8 mouse cellular contexts compared by ENCODE assay signal in genomic region chr12:56301487-56302293, GRCm38 (mm10). TPM values are rescaled to one million over a fixed set of nuclear protein-coding genes. Genes with fewer than 3 reads are reported as not detected.
DNase-seq lines count a peak whose midpoint lies in the region; ATAC-seq lines count a peak whose summit lies in the region.

No protein-coding gene starts in this region.

- peaks cover 15% of the 10 kb centered on the region for H3K4me1 ChIP-seq in kidney, embryonic 15.5 days
- peaks cover 5% of the 10 kb centered on the region for H3K4me1 ChIP-seq in hindbrain, embryonic 16.5 days (ENCODE audit: control insufficient read depth, insufficient read depth, low read depth, low read length)
- peaks cover 4% of the 10 kb centered on the region; the same call in 1 of the 2 replicates for H3K4me1 ChIP-seq in megakaryocyte, embryonic 14.5 days

- peak overlapping the region; percentile 76 for H3K4me2 ChIP-seq in kidney, embryonic 15.5 days
- H3K4me2 ChIP-seq in hindbrain, embryonic 16.5 days (ENCODE audit: low read length), result peak overlapping the region; percentile 75

- no peak overlapping the region for H3K27ac ChIP-seq in kidney, embryonic 15.5 days
- H3K27ac ChIP-seq in hindbrain, embryonic 16.5 days (ENCODE audit: low read depth, low read length), result no peak overlapping the region; the same call in 1 of the 2 replicates

- H3K9me3 ChIP-seq in kidney, embryonic 15.5 days (replicated peaks), result no peaks in the 10 kb centered on the region
- H3K9me3 ChIP-seq in hindbrain, embryonic 16.5 days (ENCODE audit: control insufficient read depth, low read length), result no peaks in the 10 kb centered on the region
- H3K9me3 ChIP-seq in megakaryocyte, embryonic 14.5 days, result no peaks in the 10 kb centered on the region

- peak overlapping the region; percentile 42 for H3K4me3 ChIP-seq in kidney, embryonic 15.5 days (replicated peaks)
- peak overlapping the region; percentile 42 for H3K4me3 ChIP-seq in hindbrain, embryonic 16.5 days (ENCODE audit: low read length)
- H3K4me3 ChIP-seq in megakaryocyte, embryonic 14.5 days (replicated peaks), result peak overlapping the region; percentile 88

- peak overlapping the region; percentile 35; the same call in 1 of the 2 replicates for H3K9ac ChIP-seq in kidney, embryonic 15.5 days
- H3K9ac ChIP-seq in hindbrain, embryonic 16.5 days (ENCODE audit: low read depth, low read length), result peak overlapping the region; percentile 58

- 7% methylated on average over 27 of the region's 27 CpGs for WGBS in kidney, embryonic 15.5 days
- 5% methylated on average over 27 of the region's 27 CpGs for WGBS in hindbrain, embryonic 16.5 days

- peak; percentile 61 for ATAC-seq in kidney, embryonic 15.5 days (replicated peaks; ENCODE audit: low FRiP score)
- peak; percentile 86 for ATAC-seq in hindbrain, embryonic 16.5 days

- no peaks in the 10 kb centered on the region for H3K36me3 ChIP-seq in kidney, embryonic 15.5 days
- H3K36me3 ChIP-seq in hindbrain, embryonic 16.5 days (ENCODE audit: control insufficient read depth, insufficient read depth, low read length), result no peaks in the 10 kb centered on the region
- no peaks in the 10 kb centered on the region for H3K36me3 ChIP-seq in megakaryocyte, embryonic 14.5 days (replicated peaks; ENCODE audit: low read length)

- H3K27me3 ChIP-seq in kidney, embryonic 15.5 days, result peaks cover 7% of the 10 kb centered on the region; the same call in 1 of the 2 replicates
- H3K27me3 ChIP-seq in hindbrain, embryonic 16.5 days (replicated peaks; ENCODE audit: control insufficient read depth, insufficient read depth, low read length), result no peaks in the 10 kb centered on the region
- H3K27me3 ChIP-seq in megakaryocyte, embryonic 14.5 days (replicated peaks), result peaks cover 6% of the 10 kb centered on the region

- DNase-seq in kidney, postnatal 14 days, result no peak
- DNase-seq in embryo, embryonic 11 days, result peak; percentile 44
- DNase-seq in MN1 (ENCODE audit: low spot score), result no peak
- DNase-seq in spleen, adult 12 weeks (ENCODE audit: low spot score), result no peak
- DNase-seq in cerebellum, adult 11-12 months, result no peak

RNA-seq across cellular contexts. Expression of gene Mbip, which starts 44.0 kb away (rescaled TPM):
- 35.2 and 38.1 TPM in 2 replicates for polyA plus RNA-seq in kidney, embryonic 15.5 days (2015; fragmentation: Nextera tagmentation; extraction: Ambion mirVana)
- 34.9 and 38.1 TPM in 2 replicates for polyA plus RNA-seq in hindbrain, embryonic 16.5 days (2015; fragmentation: Nextera tagmentation; extraction: Ambion mirVana)
- polyA plus RNA-seq in megakaryocyte, embryonic 14.5 days (2012; ENCODE audit: insufficient read depth, low replicate concordance), result 4.3 TPM in 1 of 2 replicates, not detected in the other
